Mouse (Mus musculus) gastrocnemius, adult 2 months (tissue): Measurements from ENCODE around the gene Gm47996. TPM values are rescaled to one million over a fixed set of nuclear protein-coding genes. Genes with fewer than 3 reads are reported as not detected.
"Not testable (repeated sequence)": the region's sequence is repeated elsewhere in the genome, so short reads cannot be mapped to it uniquely, and the experiment has no call there.

Experiments
- DNase-seq: peaks from one replicate; pipeline ENCODE4 v3.0.0; 2022
- H3K27ac ChIP-seq: fragments of 200-600 bp; 2 replicates; pipeline ENCODE4 v1.8.1; 2022; ENCODE audit warnings: mild to moderate bottlenecking
- H3K4me3 ChIP-seq: fragments of 200-600 bp; 2 replicates; pipeline ENCODE4 v1.8.1; 2022; ENCODE audit warnings: mild to moderate bottlenecking, moderate library complexity
- CTCF ChIP-seq: fragments of 200-600 bp; IDR thresholded peaks from 2 replicates; pipeline ENCODE4 v1.8.1; 2022; ENCODE audit warnings: antibody characterized with exemption, mild to moderate bottlenecking, moderate library complexity
- intact Hi-C: fragments of 180-260 bp; cut with DNase I; formaldehyde crosslinking; loops from one replicate; pipeline ENCODE4 v1.15.1; 2025
- total RNA-seq, 2 experiments: library from RNA; stranded (reverse); gene quantifications; 2 replicates each; pipeline ENCODE4 v1.2.3; 2021

Gene Gm47996
- total RNA-seq, 2 experiments from 2014 or later, result 0.28 TPM; not detected in 1

DNA sequence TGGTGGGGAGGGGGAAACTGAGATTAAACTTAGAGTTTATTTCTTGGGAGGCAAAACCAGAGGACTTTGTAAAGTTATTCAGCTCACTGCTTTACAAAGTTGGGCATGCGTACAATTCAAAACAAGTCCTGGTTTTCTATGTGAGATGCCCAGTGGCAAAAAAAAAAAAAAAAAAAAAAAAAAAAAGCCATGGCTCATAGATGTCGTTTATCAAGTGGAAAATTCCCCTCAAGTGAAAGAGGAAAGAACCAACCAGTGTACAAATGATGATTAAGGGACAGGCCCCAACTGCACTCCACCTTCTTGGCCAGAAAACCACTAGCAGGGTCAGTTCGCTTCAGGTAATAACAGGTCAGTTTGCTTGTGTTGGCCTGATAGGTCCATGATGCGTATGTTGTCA, 21.5 kb upstream of the Gm47996 start:
- DNase-seq, result no peak
- H3K27ac ChIP-seq, result no peak overlapping the region
- intact Hi-C loops, result no loop called here
- H3K4me3 ChIP-seq, result no peak overlapping the region
- TF ChIP-seq CTCF, result no peak

DNA sequence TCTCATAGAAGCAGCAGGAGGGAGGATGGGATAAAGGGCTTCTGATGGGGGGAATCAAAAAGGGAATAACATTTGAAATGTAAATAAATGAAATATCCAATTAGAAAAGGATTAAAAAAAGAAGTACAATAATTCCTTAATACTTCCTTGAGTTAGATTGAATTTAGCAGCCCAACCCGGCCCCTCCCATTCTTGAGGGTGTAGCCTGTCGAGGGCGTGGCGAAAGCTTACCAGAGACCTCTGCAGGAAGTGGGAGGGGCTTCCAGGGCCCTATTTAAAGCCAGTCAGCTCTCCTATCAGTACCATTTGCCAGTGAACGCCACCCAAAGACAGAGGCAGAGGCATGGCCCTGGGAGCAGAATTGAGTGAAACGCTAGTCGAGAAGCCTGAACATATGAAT, 17.9 kb upstream of the Gm47996 start, which contains the start of gene Gm8947:
Gene Gm8947, plus strand, starts transcription at position 302 of the 400 bp plus-strand sequence.
- H3K27ac ChIP-seq, DNase-seq, intact Hi-C loops, H3K4me3 ChIP-seq: not testable (repeated sequence)

DNA sequence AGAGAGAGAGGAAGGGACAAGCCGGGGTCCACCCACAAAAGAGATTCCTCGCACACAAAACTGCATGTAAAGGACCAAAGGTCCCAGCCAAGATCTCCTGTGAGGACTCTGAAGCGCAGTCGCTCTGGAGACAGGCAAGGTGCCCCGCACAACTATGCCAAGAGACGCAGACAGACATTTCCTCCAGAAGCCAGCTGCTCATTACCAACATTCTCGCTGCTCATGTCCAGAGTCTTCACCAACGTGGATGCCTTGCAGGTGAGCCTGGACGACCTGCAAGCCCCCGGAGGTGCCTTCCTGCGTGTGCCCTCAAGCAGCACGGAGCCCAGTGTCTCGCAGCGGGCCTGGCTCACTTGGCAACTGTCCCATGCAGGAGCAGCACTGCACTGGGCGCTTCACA, 17.2 kb upstream of the Gm47996 start:
- H3K27ac ChIP-seq, intact Hi-C loops, DNase-seq, H3K4me3 ChIP-seq: not testable (repeated sequence)

DNA sequence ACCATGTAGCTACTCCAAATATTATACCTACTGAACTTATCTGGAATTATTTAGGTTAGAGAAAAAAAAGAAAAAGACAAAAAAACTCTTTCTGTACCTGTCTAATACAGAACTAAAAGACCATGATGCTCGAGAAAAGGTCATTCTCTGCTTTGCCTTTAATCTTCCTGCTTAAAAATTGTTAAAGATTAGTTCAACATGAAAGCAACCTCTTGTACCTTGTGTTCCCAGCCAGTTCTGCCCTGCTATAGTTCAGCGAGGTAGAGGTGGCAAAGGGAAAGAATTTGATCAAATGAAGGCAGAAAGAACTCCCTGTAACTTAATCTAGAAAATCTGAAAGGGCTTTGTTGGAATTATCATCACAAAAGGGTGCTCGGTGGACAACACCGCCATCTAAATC, 13.9 kb upstream of the Gm47996 start:
- DNase-seq, H3K4me3 ChIP-seq, intact Hi-C loops, H3K27ac ChIP-seq: not testable (repeated sequence)

DNA sequence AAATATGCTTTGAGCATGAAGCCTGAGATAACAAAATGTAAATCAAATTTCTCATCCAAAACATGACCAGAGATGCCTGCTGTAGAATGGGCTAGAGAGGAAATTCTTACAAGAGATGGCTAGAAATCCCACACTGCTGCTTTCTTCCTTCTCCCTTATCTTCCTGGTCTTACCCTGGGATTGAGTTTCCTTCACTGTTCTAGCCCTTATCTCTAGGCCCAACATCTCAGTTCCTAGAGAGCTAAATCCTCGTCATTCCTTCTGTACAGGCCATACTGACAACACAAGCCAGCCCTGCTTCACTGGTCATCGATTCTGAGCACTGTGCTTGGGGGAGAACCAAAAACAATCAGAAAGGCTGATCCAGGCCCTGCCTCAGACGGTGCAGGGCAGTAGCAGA, 13.2 kb upstream of the Gm47996 start:
- H3K4me3 ChIP-seq, intact Hi-C loops, DNase-seq, H3K27ac ChIP-seq: not testable (repeated sequence)

DNA sequence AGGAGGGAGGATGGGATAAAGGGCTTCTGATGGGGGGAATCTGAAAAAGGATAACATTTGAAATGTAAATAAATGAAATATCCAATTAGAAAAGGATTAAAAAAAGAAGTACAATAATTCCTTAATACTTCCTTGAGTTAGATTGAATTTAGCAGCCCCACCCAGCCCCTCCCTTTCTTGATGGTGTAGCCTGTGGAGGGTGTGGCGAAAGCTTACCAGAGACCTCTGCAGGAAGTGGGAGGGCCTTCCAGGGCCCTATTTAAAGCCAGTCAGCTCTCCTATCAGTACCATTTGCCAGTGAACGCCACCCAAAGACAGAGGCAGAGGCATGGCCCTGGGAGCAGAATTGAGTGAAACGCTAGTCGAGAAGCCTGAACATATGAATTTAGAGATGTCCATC, 11.8 kb upstream of the Gm47996 start, which contains the start of gene Gm47995:
Gene Gm47995, plus strand, starts transcription at position 329 of the 400 bp plus-strand sequence.
- H3K4me3 ChIP-seq, DNase-seq, intact Hi-C loops, H3K27ac ChIP-seq: not testable (repeated sequence)

DNA sequence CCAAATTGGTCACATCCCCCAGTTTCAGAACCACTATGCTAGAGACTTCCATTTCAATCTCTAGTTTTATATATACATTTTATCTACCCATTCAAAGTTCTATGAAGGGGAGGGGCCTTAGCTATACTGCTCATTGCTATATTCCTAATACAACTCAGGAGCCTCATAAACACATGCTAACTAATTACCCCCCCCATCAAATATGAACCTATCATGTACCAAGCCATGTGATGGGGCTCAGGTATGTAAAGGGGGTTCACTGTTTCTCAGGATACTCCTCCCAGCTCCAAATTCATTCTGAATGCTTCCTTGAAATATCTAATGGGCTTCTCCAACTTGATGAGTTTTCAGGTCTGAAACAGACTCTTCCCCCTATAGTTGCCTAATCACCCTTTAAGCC, 9.3 kb upstream of the Gm47996 start:
- H3K4me3 ChIP-seq, H3K27ac ChIP-seq, intact Hi-C loops, DNase-seq: not testable (repeated sequence)

DNA sequence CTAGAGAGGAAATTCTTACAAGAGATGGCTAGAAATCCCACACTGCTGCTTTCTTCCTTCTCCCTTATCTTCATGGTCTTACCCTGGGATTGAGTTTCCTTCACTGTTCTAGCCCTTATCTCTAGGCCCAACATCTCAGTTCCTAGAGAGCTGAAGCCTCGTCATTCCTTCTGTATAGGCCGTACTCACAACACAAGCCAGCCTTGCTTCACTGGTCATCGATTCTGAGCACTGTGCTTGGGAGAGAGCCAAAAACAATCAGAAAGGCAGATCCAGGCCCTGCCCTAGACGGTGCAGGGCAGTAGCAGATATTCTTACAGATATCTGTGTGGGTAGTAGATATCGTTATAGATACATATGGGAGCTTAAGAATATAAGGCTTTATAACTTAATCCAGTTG, 7.2 kb upstream of the Gm47996 start:
- H3K4me3 ChIP-seq, intact Hi-C loops, H3K27ac ChIP-seq, DNase-seq: not testable (repeated sequence)

DNA sequence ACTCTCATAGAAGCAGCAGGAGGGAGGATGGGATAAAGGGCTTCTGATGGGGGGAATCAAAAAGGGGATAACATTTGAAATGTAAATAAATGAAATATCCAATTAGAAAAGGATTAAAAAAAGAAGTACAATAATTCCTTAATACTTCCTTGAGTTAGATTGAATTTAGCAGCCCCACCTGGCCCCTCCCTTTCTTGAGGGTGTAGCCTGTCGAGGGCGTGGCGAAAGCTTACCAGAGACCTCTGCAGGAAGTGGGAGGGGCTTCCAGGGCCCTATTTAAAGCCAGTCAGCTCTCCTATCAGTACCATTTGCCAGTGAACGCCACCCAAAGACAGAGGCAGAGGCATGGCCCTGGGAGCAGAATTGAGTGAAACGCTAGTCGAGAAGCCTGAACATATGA, 6.1 kb upstream of the Gm47996 start, which contains the start of gene 3110040M04Rik:
Gene 3110040M04Rik, plus strand, starts transcription at position 304 of the 400 bp plus-strand sequence.
- H3K27ac ChIP-seq, DNase-seq, intact Hi-C loops, H3K4me3 ChIP-seq: not testable (repeated sequence)

DNA sequence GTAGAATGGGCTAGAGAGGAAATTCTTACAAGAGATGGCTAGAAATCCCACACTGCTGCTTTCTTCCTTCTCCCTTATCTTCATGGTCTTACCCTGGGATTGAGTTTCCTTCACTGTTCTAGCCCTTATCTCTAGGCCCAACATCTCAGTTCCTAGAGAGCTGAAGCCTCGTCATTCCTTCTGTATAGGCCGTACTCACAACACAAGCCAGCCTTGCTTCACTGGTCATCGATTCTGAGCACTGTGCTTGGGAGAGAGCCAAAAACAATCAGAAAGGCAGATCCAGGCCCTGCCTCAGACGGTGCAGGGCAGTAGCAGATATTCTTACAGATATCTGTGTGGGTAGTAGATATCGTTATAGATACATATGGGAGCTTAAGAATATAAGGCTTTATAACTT, 1.4 kb upstream of the Gm47996 start:
- intact Hi-C loops, H3K4me3 ChIP-seq, DNase-seq, H3K27ac ChIP-seq: not testable (repeated sequence)

DNA sequence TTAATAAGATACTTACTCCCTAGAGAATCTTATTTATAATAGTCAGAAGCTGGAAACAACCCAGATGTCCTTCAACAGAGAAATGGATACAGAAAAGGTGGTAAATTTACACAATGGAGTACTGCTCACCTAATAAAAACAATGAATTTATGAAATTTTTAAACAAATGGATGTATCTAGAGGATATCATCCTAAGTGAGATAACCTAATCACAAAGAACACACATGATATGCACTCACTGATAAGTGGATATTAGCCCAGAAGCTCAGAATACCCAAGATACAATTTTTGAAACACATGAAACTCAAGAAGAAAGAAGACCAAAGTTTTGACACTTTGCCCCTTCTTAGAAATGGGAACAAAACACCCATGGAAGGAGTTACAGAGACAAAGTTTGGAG, 987 bp upstream of the Gm47996 start:
- H3K27ac ChIP-seq, DNase-seq, H3K4me3 ChIP-seq, intact Hi-C loops: not testable (repeated sequence)

DNA sequence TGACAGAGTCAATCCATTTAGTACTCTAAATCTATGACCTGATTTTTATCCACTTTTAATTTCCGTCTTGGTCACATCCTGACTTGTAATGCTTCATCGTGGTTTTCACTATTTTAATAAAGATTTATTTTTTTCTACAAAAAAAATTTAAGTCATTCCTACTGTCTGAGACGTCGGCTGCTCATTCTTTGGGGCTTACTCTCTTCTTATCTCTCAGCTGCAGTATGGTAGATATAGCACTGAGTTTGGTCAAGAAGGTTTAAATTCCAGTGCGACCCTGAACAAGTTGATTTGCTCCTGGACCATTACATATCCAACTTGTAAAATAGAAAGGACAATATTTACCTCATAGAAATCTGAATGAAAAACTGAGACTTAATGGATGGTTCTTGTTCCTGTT, 1.7 kb downstream of the Gm47996 start:
- H3K27ac ChIP-seq, DNase-seq, H3K4me3 ChIP-seq, intact Hi-C loops: not testable (repeated sequence)

DNA sequence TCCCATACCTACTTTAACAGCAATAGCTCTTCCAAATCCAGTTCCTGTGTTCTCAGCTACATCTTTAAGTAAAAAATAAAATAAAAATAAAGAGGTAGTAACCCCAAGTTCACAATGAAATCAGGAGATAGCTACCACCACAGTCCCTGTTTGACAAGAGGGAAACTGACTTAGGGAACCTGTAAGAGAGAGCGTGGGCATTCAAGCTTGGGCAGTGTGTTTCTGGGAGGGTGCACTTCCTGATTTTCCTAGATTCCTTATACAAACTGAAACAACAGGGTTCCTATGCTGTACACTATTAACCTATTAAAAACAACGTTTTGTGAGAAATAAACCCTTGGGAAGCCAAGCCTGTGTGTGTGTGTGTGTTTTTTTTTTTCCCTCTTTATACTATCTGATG, 4.9 kb downstream of the Gm47996 start:
- no peak overlapping the region for H3K4me3 ChIP-seq
- TF ChIP-seq CTCF, result no peak
- no peak for DNase-seq
- intact Hi-C loops, result no loop called here
- H3K27ac ChIP-seq, result no peak overlapping the region

DNA sequence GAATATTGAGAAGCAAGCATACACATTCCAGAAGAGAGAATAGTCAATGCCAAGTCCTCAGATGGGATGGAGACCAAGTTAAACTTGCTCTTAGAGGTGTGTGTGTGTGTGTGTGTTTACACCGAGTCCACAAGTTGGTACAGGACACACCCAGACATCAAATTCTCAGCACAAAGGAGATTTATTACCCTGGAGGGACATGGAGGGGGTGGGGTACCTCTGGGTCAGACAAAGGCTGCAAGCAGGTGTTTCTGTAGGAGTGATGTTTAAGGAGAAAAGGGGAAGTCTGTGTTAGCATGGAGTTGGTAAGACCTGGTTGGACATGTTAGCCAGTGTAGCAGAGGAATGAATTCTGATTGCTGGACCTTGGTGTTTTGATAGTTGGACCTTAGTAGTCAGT, 6.1 kb downstream of the Gm47996 start:
- DNase-seq, result no peak
- intact Hi-C loops, result no loop called here
- Histone ChIP-seq H3K4me3 (no peak overlapping the region), H3K27ac (no peak overlapping the region)
- TF ChIP-seq CTCF, result no peak

DNA sequence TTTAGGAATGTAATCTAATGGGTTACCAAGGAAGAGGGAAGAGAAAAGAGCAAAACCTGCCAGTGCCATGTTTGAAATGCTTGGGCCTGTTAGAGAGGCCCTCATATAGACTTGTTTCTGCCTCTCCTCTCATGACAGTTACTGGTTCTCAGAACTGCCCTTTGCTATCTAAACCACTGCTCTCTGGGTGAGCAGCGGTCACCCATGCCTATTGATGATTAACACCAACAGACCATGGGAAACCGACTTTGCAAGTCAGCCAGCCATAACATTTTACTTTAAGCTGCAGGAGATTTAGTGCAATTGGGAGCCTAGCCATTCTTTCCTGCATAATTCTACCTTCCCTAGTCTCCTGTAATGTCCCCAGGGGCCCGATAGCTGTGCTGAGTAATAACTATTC, 6.5 kb downstream of the Gm47996 start:
- no peak for TF ChIP-seq CTCF
- no peak for DNase-seq
- intact Hi-C loops, result no loop called here
- no peak overlapping the region for H3K27ac ChIP-seq
- no peak overlapping the region for H3K4me3 ChIP-seq
